Mouse (Mus musculus) spleen, adult 2 months (tissue): Measurements from ENCODE around the gene Prkaca.

Experiments used
- CTCF ChIP-seq: fragments of 200-500 bp; IDR thresholded peaks from 2 replicates; pipeline ENCODE4 v1.5.1; 2011; ENCODE audit warnings: mild to moderate bottlenecking, inconsistent platforms; ENCODE audit not compliant: insufficient read depth, insufficient read length, insufficient replicate concordance; ENCODE audit errors: extremely low read depth
- POLR2A ChIP-seq: fragments of 200-500 bp; IDR thresholded peaks from 2 replicates; pipeline ENCODE4 v1.6.1; 2011; ENCODE audit warnings: low read depth, low read length, inconsistent platforms

DNA sequence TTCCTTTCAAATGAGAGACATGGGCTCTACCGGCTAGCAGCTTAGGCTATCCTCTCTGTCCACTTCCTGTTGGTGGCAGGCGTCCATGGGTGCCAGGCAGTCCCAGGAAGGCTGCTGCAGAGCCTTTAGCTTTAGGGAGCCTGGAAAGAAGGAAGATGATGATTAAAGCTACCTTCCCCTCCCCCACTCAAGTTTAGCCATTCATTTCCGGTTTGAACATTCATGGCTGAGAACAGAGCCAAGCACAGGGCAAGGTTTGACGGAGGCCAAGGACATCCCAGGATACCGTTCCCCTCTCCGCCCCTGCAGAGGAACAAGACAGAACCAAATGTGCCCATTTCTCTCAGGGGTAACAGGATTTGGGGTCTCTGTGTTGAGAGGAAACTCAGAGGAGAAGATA lies 4.9 kb downstream of the Prkaca start:
- TF ChIP-seq CTCF (no peak), POLR2A (no peak)
